Mouse (Mus musculus): ENCODE measurements at regions not wholly inside any gene's neighbourhood (a gene's known extent, or its start where the extent isn't known, plus 50 kb on each side); places are given as distances from the start of the nearest gene placed in this dataset.

GRCm38 (mm10) chr9:101411951-101412350 is 160.4 kb upstream of the Ppp2r3a start:
- no peak for TF ChIP-seq POLR2A (IDR thresholded peaks at IDR 0.05; ENCODE audit: extremely low read depth, insufficient read depth, low read length)
- TF ChIP-seq CTCF (IDR thresholded peaks at IDR 0.05; ENCODE audit: extremely low read depth, insufficient read depth, low read length) = no peak
- H3K4me1 ChIP-seq (ENCODE audit: control insufficient read depth, insufficient read depth, low read length) = peaks cover 2% of the 10 kb centered on the region
- H3K27ac ChIP-seq (ENCODE audit: insufficient read depth, low read length) = no peak overlapping the region
- H3K4me3 ChIP-seq (ENCODE audit: insufficient read depth, low read length) = no peak overlapping the region

- Histone ChIP-seq H3K27ac (ENCODE audit: insufficient read depth, low read length) (no peak overlapping the region), H3K4me1 (ENCODE audit: control insufficient read depth, insufficient read depth, low read length) (peaks cover 3% of the 10 kb centered on the region), H3K4me3 (ENCODE audit: insufficient read depth, low read length) (no peak overlapping the region)
- TF ChIP-seq CTCF (IDR thresholded peaks at IDR 0.05; ENCODE audit: extremely low read depth, insufficient read depth, low read length) = no peak
These were observed 159.9 kb upstream of the Ppp2r3a start for GRCm38 (mm10) chr9:101411532-101411880.

- Histone ChIP-seq H3K27ac (ENCODE audit: insufficient read depth, low read length) (no peak overlapping the region), H3K4me1 (ENCODE audit: control insufficient read depth, insufficient read depth, low read length) (peaks cover 3% of the 10 kb centered on the region), H3K4me3 (ENCODE audit: insufficient read depth, low read length) (no peak overlapping the region)
- TF ChIP-seq CTCF (IDR thresholded peaks at IDR 0.05; ENCODE audit: extremely low read depth, insufficient read depth, low read length) (no peak), POLR2A (IDR thresholded peaks at IDR 0.05; ENCODE audit: extremely low read depth, insufficient read depth, low read length) (no peak)
These were observed 159.4 kb upstream of the Ppp2r3a start for GRCm38 (mm10) chr9:101410783-101411531.

- H3K4me1 ChIP-seq (ENCODE audit: control insufficient read depth, insufficient read depth, low read length) = peaks cover 3% of the 10 kb centered on the region
- TF ChIP-seq CTCF (IDR thresholded peaks at IDR 0.05; ENCODE audit: extremely low read depth, insufficient read depth, low read length) (no peak), POLR2A (IDR thresholded peaks at IDR 0.05; ENCODE audit: extremely low read depth, insufficient read depth, low read length) (no peak)
- no peak overlapping the region for H3K4me3 ChIP-seq (ENCODE audit: insufficient read depth, low read length)
- H3K27ac ChIP-seq (ENCODE audit: insufficient read depth, low read length) = no peak overlapping the region
These were observed 158.8 kb upstream of the Ppp2r3a start for GRCm38 (mm10) chr9:101410348-101410747.

GRCm38 (mm10) chr9:101408116-101408515 is 156.5 kb upstream of the Ppp2r3a start:
- Histone ChIP-seq H3K4me3 (ENCODE audit: insufficient read depth, low read length) (no peak overlapping the region), H3K4me1 (ENCODE audit: control insufficient read depth, insufficient read depth, low read length) (peaks cover 10% of the 10 kb centered on the region), H3K27ac (ENCODE audit: insufficient read depth, low read length) (no peak overlapping the region)
- no peak for TF ChIP-seq POLR2A (IDR thresholded peaks at IDR 0.05; ENCODE audit: extremely low read depth, insufficient read depth, low read length)
- no peak for TF ChIP-seq CTCF (IDR thresholded peaks at IDR 0.05; ENCODE audit: extremely low read depth, insufficient read depth, low read length)

- Histone ChIP-seq H3K27ac (ENCODE audit: insufficient read depth, low read length) (peak overlapping the region; percentile 58), H3K4me1 (ENCODE audit: control insufficient read depth, insufficient read depth, low read length) (peaks cover 10% of the 10 kb centered on the region), H3K4me3 (ENCODE audit: insufficient read depth, low read length) (no peak overlapping the region)
- TF ChIP-seq CTCF (IDR thresholded peaks at IDR 0.05; ENCODE audit: extremely low read depth, insufficient read depth, low read length) (no peak), POLR2A (IDR thresholded peaks at IDR 0.05; ENCODE audit: extremely low read depth, insufficient read depth, low read length) (0 out of 2 replicates have a peak, but pooled peaks have one; percentile 22)
These were observed 155.5 kb upstream of the Ppp2r3a start for GRCm38 (mm10) chr9:101407141-101407540.

GRCm38 (mm10) chr9:101404441-101405081 is 153.0 kb upstream of the Ppp2r3a start:
- Histone ChIP-seq H3K4me1 (ENCODE audit: control insufficient read depth, insufficient read depth, low read length) (peaks cover 10% of the 10 kb centered on the region), H3K27ac (ENCODE audit: insufficient read depth, low read length) (no peak overlapping the region), H3K4me3 (ENCODE audit: insufficient read depth, low read length) (no peak overlapping the region)
- TF ChIP-seq POLR2A (IDR thresholded peaks at IDR 0.05; ENCODE audit: extremely low read depth, insufficient read depth, low read length) (no peak), CTCF (IDR thresholded peaks at IDR 0.05; ENCODE audit: extremely low read depth, insufficient read depth, low read length) (no peak)

- Histone ChIP-seq H3K4me3 (ENCODE audit: insufficient read depth, low read length) (no peak overlapping the region), H3K4me1 (ENCODE audit: control insufficient read depth, insufficient read depth, low read length) (peaks cover 10% of the 10 kb centered on the region), H3K27ac (ENCODE audit: insufficient read depth, low read length) (no peak overlapping the region)
- TF ChIP-seq CTCF (IDR thresholded peaks at IDR 0.05; ENCODE audit: extremely low read depth, insufficient read depth, low read length) (no peak), POLR2A (IDR thresholded peaks at IDR 0.05; ENCODE audit: extremely low read depth, insufficient read depth, low read length) (no peak)
These were observed 152.4 kb upstream of the Ppp2r3a start for GRCm38 (mm10) chr9:101404034-101404433.

GRCm38 (mm10) chr9:101402544-101403194 is 151.1 kb upstream of the Ppp2r3a start:
- TF ChIP-seq POLR2A (IDR thresholded peaks at IDR 0.05; ENCODE audit: extremely low read depth, insufficient read depth, low read length) = no peak
- Histone ChIP-seq H3K27ac (ENCODE audit: insufficient read depth, low read length) (no peak overlapping the region), H3K4me1 (ENCODE audit: control insufficient read depth, insufficient read depth, low read length) (peaks cover 10% of the 10 kb centered on the region), H3K4me3 (ENCODE audit: insufficient read depth, low read length) (no peak overlapping the region)

- Histone ChIP-seq H3K4me1 (ENCODE audit: control insufficient read depth, insufficient read depth, low read length) (peaks cover 6% of the 10 kb centered on the region; the same call in 1 of the 2 replicates), H3K27ac (ENCODE audit: insufficient read depth, low read length) (no peak overlapping the region), H3K4me3 (ENCODE audit: insufficient read depth, low read length) (no peak overlapping the region)
- TF ChIP-seq POLR2A (IDR thresholded peaks at IDR 0.05; ENCODE audit: extremely low read depth, insufficient read depth, low read length) (no peak), CTCF (IDR thresholded peaks at IDR 0.05; ENCODE audit: extremely low read depth, insufficient read depth, low read length) (no peak)
These were observed 149.8 kb upstream of the Ppp2r3a start for GRCm38 (mm10) chr9:101401416-101401815.

Measured in cortical plate, adult 2 months (tissue).